In genomic region chr3:55780120-55781070, GRCm38 (mm10) we compare ENCODE assay signal across 9 mouse cellular contexts. TPM values are rescaled to one million over a fixed set of nuclear protein-coding genes. Genes with fewer than 3 reads are reported as not detected.
DNase-seq lines count a peak whose midpoint lies in the region; ATAC-seq and TF ChIP-seq lines count a peak whose summit lies in the region.
"Had no signal": no experiment of that assay in that cellular context is flagged by ENCODE, and none has a peak within 500 bp of the region (broad histone marks: within the 10 kb centered on the region; RNA-seq: fewer than 3 reads in every experiment).

No protein-coding gene starts in this region.

- no peaks in the 10 kb centered on the region for H3K36me3 ChIP-seq in ES-Bruce4 (ENCODE audit: control insufficient read depth, insufficient read depth, low read length, poor library complexity, severe bottlenecking)
- no peaks in the 10 kb centered on the region for H3K36me3 ChIP-seq in heart, embryonic 15.5 days

- no peak for TF ChIP-seq POLR2A in ES-Bruce4 (IDR thresholded peaks at IDR 0.05; ENCODE audit: insufficient read depth, low read length)

- H3K27ac ChIP-seq in ES-Bruce4 (ENCODE audit: insufficient read depth, low read length): no peak overlapping the region
- no peak overlapping the region for H3K27ac ChIP-seq in heart, embryonic 15.5 days

- no peak for TF ChIP-seq CTCF in ES-Bruce4 (IDR thresholded peaks at IDR 0.05; ENCODE audit: low read depth, low read length)

- H3K4me2 ChIP-seq in heart, embryonic 15.5 days: peak overlapping the region; percentile 61

- H3K4me1 ChIP-seq in ES-Bruce4 (ENCODE audit: control insufficient read depth, insufficient read depth, low read length): no peaks in the 10 kb centered on the region
- H3K4me1 ChIP-seq in heart, embryonic 15.5 days (replicated peaks): peaks cover 28% of the 10 kb centered on the region

- H3K9ac ChIP-seq in ES-Bruce4 (ENCODE audit: low read depth, poor library complexity, severe bottlenecking): no peak overlapping the region
- peak overlapping the region; percentile 12; the same call in 1 of the 2 replicates for H3K9ac ChIP-seq in heart, embryonic 15.5 days

- TF ChIP-seq EP300 in ES-Bruce4 (IDR thresholded peaks at IDR 0.05; ENCODE audit: insufficient read depth, low read depth, low read length): no peak

- peak overlapping the region; percentile 31 for H3K4me3 ChIP-seq in ES-Bruce4 (ENCODE audit: low read depth, low read length)
- peak overlapping the region; percentile 40 for H3K4me3 ChIP-seq in heart, embryonic 15.5 days

- no peak for ATAC-seq in heart, embryonic 15.5 days (replicated peaks; ENCODE audit: insufficient number of reproducible peaks, insufficient read depth, low FRiP score, low read depth)

- H3K27me3 ChIP-seq in ES-Bruce4 (ENCODE audit: control insufficient read depth, insufficient read depth, low read length, poor library complexity, severe bottlenecking): peaks cover 7% of the 10 kb centered on the region; the same call in 1 of the 2 replicates
- H3K27me3 ChIP-seq in heart, embryonic 15.5 days: peaks cover 51% of the 10 kb centered on the region

- WGBS in heart, embryonic 15.5 days: 12% methylated on average over 53 of the region's 53 CpGs

- peak; percentile 35 for DNase-seq in adrenal gland, adult 2 months
- DNase-seq in adrenal gland, adult 8-10 months: no peak
- DNase-seq in embryo, embryonic 11 days: peak; percentile 76
- DNase-seq in mesoderm, embryonic 11.5 days (ENCODE audit: low read depth, low spot score): peak; percentile 63
- DNase-seq in spleen, postnatal 10 days (ENCODE audit: low spot score in 2 of 2): no peak
- DNase-seq in layer of hippocampus, adult 18-20 months (ENCODE audit: low spot score in 2 of 2): no peak

- no peaks in the 10 kb centered on the region; the same call in 1 of the 2 replicates for H3K9me3 ChIP-seq in ES-Bruce4 (replicated peaks; ENCODE audit: control insufficient read depth, insufficient read depth, low read length, poor library complexity, severe bottlenecking)
- no peaks in the 10 kb centered on the region for H3K9me3 ChIP-seq in heart, embryonic 15.5 days (replicated peaks)

RNA-seq across cellular contexts. Expression of gene Mab21l1, which starts 1.9 kb away (rescaled TPM):
- 1 to 10 TPM in 1 of 2 experiments, under 1 TPM in 1; 0.58 to 1.9 TPM for total RNA-seq in adrenal gland, adult 2 months (2021)
- polyA plus RNA-seq in adrenal gland, adult 2 months (2012; rRNA removed): 0.22 and 0.73 TPM in 2 replicates
- 1 to 10 TPM; 2.0 to 4.0 (median 3.4) TPM for total RNA-seq in adrenal gland, adult 8-10 months (2022)
- not detected in 2 replicates for polyA plus RNA-seq in ES-Bruce4 (2011; ENCODE audit: insufficient read depth, insufficient read length, low read depth, missing spikeins)
- 0.34 and 0.91 TPM in 2 replicates for polyA plus RNA-seq in heart, embryonic 15.5 days (2015; fragmentation: Nextera tagmentation; extraction: Ambion mirVana)
- under 1 TPM; 0.38 to 0.77 TPM for total RNA-seq in layer of hippocampus, adult 18-20 months (2021)
- total RNA-seq: neutrophil, adult 5-6 weeks had no signal

Comparison
In these comparisons a context has a peak if more than half of its experiments do, and no peak if none do; other contexts are left out.
1. DNase-seq: peak in adrenal gland, adult 2 months (single experiment), embryo, embryonic 11 days (single experiment) and mesoderm, embryonic 11.5 days (single experiment); none in adrenal gland, adult 8-10 months (single experiment), spleen, postnatal 10 days (0 of 2) and layer of hippocampus, adult 18-20 months (0 of 2).